In genomic region chr2:26614903-26615302, GRCm38 (mm10) we compare ENCODE assay signal across 43 mouse cellular contexts. TPM values are rescaled to one million over a fixed set of nuclear protein-coding genes. Genes with fewer than 3 reads are reported as not detected.
DNase-seq lines count a peak whose midpoint lies in the region; ATAC-seq and TF ChIP-seq lines count a peak whose summit lies in the region.
"Had no signal": no experiment of that assay in that cellular context is flagged by ENCODE, and none has a peak within 500 bp of the region (broad histone marks: within the 10 kb centered on the region; RNA-seq: fewer than 3 reads in every experiment).

No protein-coding gene starts in this region.

- H3K9ac ChIP-seq in heart, adult 2 months (ENCODE audit: low read depth, low read length): peak overlapping the region; percentile 52
- no peak overlapping the region for H3K9ac ChIP-seq in heart, embryonic 12.5 days
- H3K9ac ChIP-seq: heart, embryonic 13.5 days; hindbrain, embryonic 15.5 days; limb, embryonic 13.5 days; liver, embryonic 13.5 days; midbrain, embryonic 12.5 days; neural tube, embryonic 12.5 days had no signal

- 52% methylated on average over 5 of the region's 5 CpGs for WGBS in heart, adult 2 months
- WGBS in heart, embryonic 12.5 days: 73% methylated on average over 5 of the region's 5 CpGs

- H3K27ac ChIP-seq in heart, adult 2 months: peak overlapping the region; percentile 63
- no peak overlapping the region for H3K27ac ChIP-seq in heart, embryonic 12.5 days (ENCODE audit: poor library complexity, severe bottlenecking)
- H3K27ac ChIP-seq: heart, embryonic 13.5 days; hindbrain, embryonic 10.5 days; hindbrain, embryonic 15.5 days; limb, embryonic 13.5 days; liver, embryonic 13.5 days; midbrain, embryonic 12.5 days; neural tube, embryonic 12.5 days had no signal

- H3K4me1 ChIP-seq in heart, adult 2 months (ENCODE audit: control insufficient read depth, insufficient read depth, low read length): peaks cover 6% of the 10 kb centered on the region
- H3K4me1 ChIP-seq in heart, embryonic 12.5 days (replicated peaks): peaks cover 17% of the 10 kb centered on the region
- H3K4me1 ChIP-seq: hindbrain, embryonic 10.5 days; hindbrain, embryonic 15.5 days; limb, embryonic 13.5 days; liver, embryonic 13.5 days; midbrain, embryonic 12.5 days; neural tube, embryonic 12.5 days had no signal

- no peaks in the 10 kb centered on the region for H3K36me3 ChIP-seq in heart, adult 2 months (ENCODE audit: control insufficient read depth, insufficient read depth, low read length)
- H3K36me3 ChIP-seq in heart, embryonic 12.5 days: no peaks in the 10 kb centered on the region
- H3K36me3 ChIP-seq: G1E; heart, embryonic 13.5 days; hindbrain, embryonic 10.5 days; hindbrain, embryonic 15.5 days; limb, embryonic 13.5 days; liver, embryonic 13.5 days; midbrain, embryonic 12.5 days; neural tube, embryonic 12.5 days had no signal

- TF ChIP-seq EP300 in heart, adult 2 months (IDR thresholded peaks at IDR 0.05; ENCODE audit: insufficient read depth, low read depth, low read length): 0 out of 2 replicates have a peak, but pooled peaks have one; percentile 63

- DNase-seq in adrenal gland, postnatal 10 days: peak; percentile 60
- no peak for DNase-seq in adrenal gland, postnatal 4 days (ENCODE audit: low spot score in 2 of 2)
- peak; percentile 51 to 73 for DNase-seq in heart, adult 2 months
- peak; percentile 11 for DNase-seq in urinary bladder, postnatal 14 days (ENCODE audit: low spot score)
- no peak for DNase-seq in urinary bladder, adult 2 months (ENCODE audit: low spot score)
- DNase-seq in layer of hippocampus, adult 8-10 months (ENCODE audit: low spot score in 2 of 2): no peak
- DNase-seq in kidney, postnatal 10 days: no peak
- DNase-seq: adrenal gland, postnatal 25 days; cerebellum, adult 2 months; cerebellum, postnatal 14 days; gastrocnemius, postnatal 14 days; kidney, adult 11 months; kidney, postnatal 25 days; liver, embryonic 13.5 days; lung, adult 18-20 months; lung, postnatal 4 days; right cerebral cortex, postnatal 4 days; thymus, postnatal 4 days had no signal

- no peaks in the 10 kb centered on the region for H3K9me3 ChIP-seq in heart, embryonic 12.5 days (replicated peaks)
- H3K9me3 ChIP-seq: G1E; heart, embryonic 13.5 days; hindbrain, embryonic 10.5 days; hindbrain, embryonic 15.5 days; limb, embryonic 13.5 days; liver, embryonic 13.5 days; midbrain, embryonic 12.5 days; neural tube, embryonic 12.5 days had no signal

- ATAC-seq in heart, embryonic 12.5 days (ENCODE audit: insufficient number of reproducible peaks, low FRiP score): no peak
- ATAC-seq: inflammation-experienced regulatory T-cells, adult 6 months; lung, postnatal 0 days had no signal

- no peaks in the 10 kb centered on the region for H3K27me3 ChIP-seq in heart, adult 2 months (ENCODE audit: control insufficient read depth, insufficient read depth, low read length)
- H3K27me3 ChIP-seq in heart, embryonic 12.5 days (replicated peaks): no peaks in the 10 kb centered on the region
- H3K27me3 ChIP-seq: hindbrain, embryonic 15.5 days; limb, embryonic 13.5 days; neural tube, embryonic 12.5 days had no signal

- peak; percentile 33; the same call in 1 of the 2 replicates for TF ChIP-seq POLR2A in heart, adult 2 months (IDR thresholded peaks at IDR 0.05; ENCODE audit: insufficient read depth, low read depth, low read length)

- no peak overlapping the region for H3K4me2 ChIP-seq in heart, embryonic 12.5 days
- H3K4me2 ChIP-seq: heart, embryonic 13.5 days; hindbrain, embryonic 15.5 days; limb, embryonic 13.5 days; liver, embryonic 13.5 days; midbrain, embryonic 12.5 days; neural tube, embryonic 12.5 days had no signal

- H3K4me3 ChIP-seq in heart, adult 2 months: no peak overlapping the region
- H3K4me3 ChIP-seq in heart, embryonic 12.5 days: no peak overlapping the region
- H3K4me3 ChIP-seq: erythroblast, embryonic 14.5 days; heart, embryonic 13.5 days; hindbrain, embryonic 10.5 days; hindbrain, embryonic 15.5 days; limb, embryonic 13.5 days; liver, embryonic 13.5 days; midbrain, embryonic 12.5 days; myocyte; neural tube, embryonic 12.5 days had no signal

- no peak for TF ChIP-seq CTCF in heart, adult 2 months (IDR thresholded peaks at IDR 0.05)

- no peaks in the 10 kb centered on the region for H3K79me2 ChIP-seq in heart, adult 2 months (replicated peaks; ENCODE audit: control insufficient read depth, insufficient read depth, low read length)

- intact Hi-C loops in heart, adult 2 months (cut with DNase I): no loop called here

RNA-seq across cellular contexts. Expression of gene Agpat2, which starts 10.7 kb away (rescaled TPM):
- total RNA-seq in adrenal gland, postnatal 10 days (2021): 100 to 1,000 TPM; 333 to 433 TPM
- 100 to 1,000 TPM; 121 to 156 TPM for total RNA-seq in adrenal gland, postnatal 4 days (2021)
- 10 to 100 TPM; 52.8 to 59.2 TPM for total RNA-seq in heart, adult 2 months (2021)
- 117 and 142 TPM in 2 replicates for polyA plus RNA-seq in heart, adult 2 months (2012; rRNA removed)
- polyA plus RNA-seq in heart, embryonic 12.5 days (2016; fragmentation: Nextera tagmentation; extraction: Ambion mirVana): 18.4 and 23.2 TPM in 2 replicates
- polyA plus RNA-seq in urinary bladder, adult 2 months (2012; rRNA removed): 48.3 and 63.6 TPM in 2 replicates
- total RNA-seq in layer of hippocampus, adult 8-10 months (2022): 1 to 10 TPM; 1.1 to 4.9 (median 3.7) TPM

RNA-seq across cellular contexts. Expression of gene Fam69b, which starts 13.4 kb away (rescaled TPM):
- total RNA-seq in adrenal gland, postnatal 10 days (2021): 10 to 100 TPM in 1 of 2 experiments, 1 to 10 TPM in 1; 9.1 to 17.1 TPM
- total RNA-seq in adrenal gland, postnatal 4 days (2021): 10 to 100 TPM; 11.1 to 11.4 TPM
- 10 to 100 TPM; 20.0 to 21.1 TPM for total RNA-seq in heart, adult 2 months (2021)
- 45.7 and 47.6 TPM in 2 replicates for polyA plus RNA-seq in heart, adult 2 months (2012; rRNA removed)
- polyA plus RNA-seq in heart, embryonic 12.5 days (2016; fragmentation: Nextera tagmentation; extraction: Ambion mirVana): 16.4 and 17.3 TPM in 2 replicates
- polyA plus RNA-seq in urinary bladder, adult 2 months (2012; rRNA removed): 11.5 and 12.5 TPM in 2 replicates
- 10 to 100 TPM; 66.1 to 70.8 (median 68.5) TPM for total RNA-seq in layer of hippocampus, adult 8-10 months (2022)
- polyA plus RNA-seq: erythroblast, embryonic 14.5 days; G1E had no signal

RNA-seq across cellular contexts. Expression of gene Gm20532, which starts 28.5 kb away (rescaled TPM):
- not detected for total RNA-seq in adrenal gland, postnatal 10 days (2021)
- total RNA-seq in adrenal gland, postnatal 4 days (2021): not detected
- total RNA-seq in heart, adult 2 months (2021): not detected
- not detected in 2 replicates for polyA plus RNA-seq in heart, adult 2 months (2012; rRNA removed)
- polyA plus RNA-seq in heart, embryonic 12.5 days (2016; fragmentation: Nextera tagmentation; extraction: Ambion mirVana): 0.28 TPM in 1 of 2 replicates, not detected in the other
- not detected in 2 replicates for polyA plus RNA-seq in urinary bladder, adult 2 months (2012; rRNA removed)
- not detected for total RNA-seq in layer of hippocampus, adult 8-10 months (2022)
- total RNA-seq: adrenal gland, postnatal 25 days; G1E; gastrocnemius, postnatal 14 days; layer of hippocampus, adult 18-20 months; layer of hippocampus, postnatal 25 days; left cerebral cortex, adult 8-10 months; left cerebral cortex, postnatal 36 days; midbrain, postnatal 0 days had no signal
- polyA plus RNA-seq: brain, embryonic 14.5 days; cerebellum, adult 2 months; cortical plate, adult 2 months; embryonic facial prominence, embryonic 14.5 days; erythroblast, embryonic 14.5 days; forebrain, embryonic 11.5 days; G1E; heart, embryonic 13.5 days; hindbrain, embryonic 10.5 days; hindbrain, embryonic 15.5 days; inflammation-experienced regulatory T-cells, adult 6 months; kidney, embryonic 14.5 days; limb, embryonic 13.5 days; liver, embryonic 13.5 days; lung, postnatal 0 days; midbrain, embryonic 12.5 days; myocyte; neural tube, embryonic 12.5 days; stomach, embryonic 14.5 days; testis, adult 2 months; thymus, postnatal 0 days had no signal

RNA-seq across cellular contexts. Expression of gene Egfl7, which starts 35.1 kb away (rescaled TPM):
- 100 to 1,000 TPM; 210 to 304 TPM for total RNA-seq in adrenal gland, postnatal 10 days (2021)
- 100 to 1,000 TPM; 265 to 295 TPM for total RNA-seq in adrenal gland, postnatal 4 days (2021)
- 100 to 1,000 TPM; 102 to 111 TPM for total RNA-seq in heart, adult 2 months (2021)
- polyA plus RNA-seq in heart, adult 2 months (2012; rRNA removed): 499 and 610 TPM in 2 replicates
- polyA plus RNA-seq in heart, embryonic 12.5 days (2016; fragmentation: Nextera tagmentation; extraction: Ambion mirVana): 139 and 146 TPM in 2 replicates
- 155 and 208 TPM in 2 replicates for polyA plus RNA-seq in urinary bladder, adult 2 months (2012; rRNA removed)
- total RNA-seq in layer of hippocampus, adult 8-10 months (2022): 10 to 100 TPM; 62.4 to 90.7 (median 72.7) TPM

RNA-seq across cellular contexts. Expression of gene Lcn4, which starts 56.2 kb away (rescaled TPM):
- not detected for total RNA-seq in adrenal gland, postnatal 10 days (2021)
- not detected for total RNA-seq in adrenal gland, postnatal 4 days (2021)
- total RNA-seq in heart, adult 2 months (2021): not detected
- polyA plus RNA-seq in heart, adult 2 months (2012; rRNA removed): not detected in 2 replicates
- polyA plus RNA-seq in heart, embryonic 12.5 days (2016; fragmentation: Nextera tagmentation; extraction: Ambion mirVana): not detected in 2 replicates
- polyA plus RNA-seq in urinary bladder, adult 2 months (2012; rRNA removed): not detected in 2 replicates
- not detected for total RNA-seq in layer of hippocampus, adult 8-10 months (2022)
- total RNA-seq: adrenal gland, postnatal 25 days; G1E; gastrocnemius, postnatal 14 days; layer of hippocampus, adult 18-20 months; layer of hippocampus, postnatal 25 days; left cerebral cortex, adult 8-10 months; left cerebral cortex, postnatal 36 days; midbrain, postnatal 0 days had no signal
- polyA plus RNA-seq: brain, embryonic 14.5 days; cerebellum, adult 2 months; cortical plate, adult 2 months; embryonic facial prominence, embryonic 14.5 days; erythroblast, embryonic 14.5 days; forebrain, embryonic 11.5 days; G1E; heart, embryonic 13.5 days; hindbrain, embryonic 10.5 days; hindbrain, embryonic 15.5 days; kidney, embryonic 14.5 days; limb, embryonic 13.5 days; liver, embryonic 13.5 days; lung, postnatal 0 days; midbrain, embryonic 12.5 days; midbrain, postnatal 0 days; myocyte; neural tube, embryonic 12.5 days; stomach, embryonic 14.5 days; testis, adult 2 months had no signal

Comparison
In these comparisons a context has a peak if more than half of its experiments do, and no peak if none do; other contexts are left out.
1. DNase-seq: peak in adrenal gland, postnatal 10 days (single experiment), heart, adult 2 months (2 of 2) and urinary bladder, postnatal 14 days (single experiment); none in adrenal gland, postnatal 4 days (0 of 2), urinary bladder, adult 2 months (single experiment), layer of hippocampus, adult 8-10 months (0 of 2) and kidney, postnatal 10 days (single experiment).
2. RNA of gene Agpat2, which starts 10.7 kb away (total RNA-seq): 333 to 433 TPM in adrenal gland, postnatal 10 days, 121 to 156 TPM in adrenal gland, postnatal 4 days and 52.8 to 59.2 TPM in heart, adult 2 months; 1.1 to 4.9 TPM in layer of hippocampus, adult 8-10 months; every median in the first group is over 4 times any median in the second.